Mouse (Mus musculus) left cerebral cortex, adult 11 months (tissue): Measurements from ENCODE around the gene C2cd2.

ENCODE experiments used
- DNase-seq: peaks from one replicate; pipeline ENCODE4 v3.0.0; 2022; ENCODE audit warnings: low spot score

The C2cd2 gene

GRCm38 (mm10) chr16:97808881-97809280 lies 153.5 kb downstream of the C2cd2 start:
- peak; percentile 54 for DNase-seq

GRCm38 (mm10) chr16:97805646-97806045 lies 156.8 kb downstream of the C2cd2 start:
- no peak for DNase-seq
